Mouse (Mus musculus): Measurements from ENCODE around the gene Cars. TPM values are rescaled to one million over a fixed set of nuclear protein-coding genes. Genes with fewer than 3 reads are reported as not detected.
"Not testable (repeated sequence)": the region's sequence is repeated elsewhere in the genome, so short reads cannot be mapped to it uniquely, and the experiment has no call there.

The Cars gene
- polyA plus RNA-seq, 1 experiment from 2014 or later, result 64.4 TPM

- Histone ChIP-seq H3K4me1 (ENCODE audit: control insufficient read depth, insufficient read depth, low read length) (peaks cover 21% of the 10 kb centered on the region), H3K27me3 (ENCODE audit: control insufficient read depth, insufficient read depth, low read length) (no peaks in the 10 kb centered on the region), H3K9me3 (ENCODE audit: control insufficient read depth, low read length) (no peaks in the 10 kb centered on the region), H3K27ac (ENCODE audit: low read depth, low read length) (no peak overlapping the region), H3K4me3 (ENCODE audit: low read length) (no peak overlapping the region), H3K36me3 (ENCODE audit: control insufficient read depth, insufficient read depth, low read length) (peaks cover 24% of the 10 kb centered on the region), H3K4me2 (replicated peaks; ENCODE audit: low read depth, low read length) (no peak overlapping the region), H3K9ac (ENCODE audit: low read depth, low read length) (no peak overlapping the region)
- ATAC-seq (ENCODE audit: low FRiP score, low TSS enrichment), result no peak
- WGBS, result 94% methylated on average over 2 of the region's 2 CpGs
These were observed 55.5 kb downstream of the Cars start for GRCm38 (mm10) chr7:143544368-143544767.

GRCm38 (mm10) chr7:143538671-143539070 is 61.2 kb downstream of the Cars start:
- Histone ChIP-seq H3K27me3 (ENCODE audit: control insufficient read depth, insufficient read depth, low read length) (no peaks in the 10 kb centered on the region), H3K27ac (ENCODE audit: low read depth, low read length) (no peak overlapping the region), H3K4me1 (ENCODE audit: control insufficient read depth, insufficient read depth, low read length) (no peaks in the 10 kb centered on the region), H3K4me2 (replicated peaks; ENCODE audit: low read depth, low read length) (no peak overlapping the region), H3K9ac (ENCODE audit: low read depth, low read length) (no peak overlapping the region), H3K4me3 (ENCODE audit: low read length) (no peak overlapping the region), H3K36me3 (ENCODE audit: control insufficient read depth, insufficient read depth, low read length) (peaks cover 73% of the 10 kb centered on the region), H3K9me3 (ENCODE audit: control insufficient read depth, low read length) (no peaks in the 10 kb centered on the region)
- ATAC-seq (ENCODE audit: low FRiP score, low TSS enrichment), result no peak
- 79% methylated on average over 1 of the region's 1 CpGs for WGBS

DNA sequence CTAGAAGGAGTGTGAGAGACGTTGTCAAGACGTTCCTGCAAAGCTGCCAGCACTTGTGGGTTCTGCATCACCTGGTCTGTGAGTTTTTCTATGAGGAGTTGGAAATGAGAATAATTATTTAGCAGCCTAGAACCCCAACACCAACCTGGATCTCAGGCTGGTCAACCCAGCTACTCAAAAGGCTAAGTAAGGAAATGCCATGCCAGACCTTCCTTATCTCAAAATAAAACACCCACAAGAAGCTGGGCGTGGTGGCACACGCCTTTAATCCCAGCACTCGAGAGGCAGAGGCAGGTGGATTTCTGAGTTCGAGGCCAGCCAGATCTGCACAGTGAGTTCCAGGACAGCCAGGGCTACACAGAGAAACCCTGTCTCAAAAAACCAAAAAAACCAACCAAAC is 61.7 kb downstream of the Cars start:
- H3K27me3 ChIP-seq (ENCODE audit: control insufficient read depth, insufficient read depth, low read length); ATAC-seq (ENCODE audit: low FRiP score, low TSS enrichment); H3K4me3 ChIP-seq (ENCODE audit: low read length); H3K9me3 ChIP-seq (ENCODE audit: control insufficient read depth, low read length); H3K27ac ChIP-seq (ENCODE audit: low read depth, low read length); H3K4me2 ChIP-seq (replicated peaks; ENCODE audit: low read depth, low read length); H3K4me1 ChIP-seq (ENCODE audit: control insufficient read depth, insufficient read depth, low read length); H3K9ac ChIP-seq (ENCODE audit: low read depth, low read length): not testable (repeated sequence)
- H3K36me3 ChIP-seq (ENCODE audit: control insufficient read depth, insufficient read depth, low read length), result peaks cover 77% of the 10 kb centered on the region
- WGBS, result 93% methylated on average over 6 of the region's 6 CpGs

GRCm38 (mm10) chr7:143536251-143536650 is 63.6 kb downstream of the Cars start:
- no peak for ATAC-seq (ENCODE audit: low FRiP score, low TSS enrichment)

DNA sequence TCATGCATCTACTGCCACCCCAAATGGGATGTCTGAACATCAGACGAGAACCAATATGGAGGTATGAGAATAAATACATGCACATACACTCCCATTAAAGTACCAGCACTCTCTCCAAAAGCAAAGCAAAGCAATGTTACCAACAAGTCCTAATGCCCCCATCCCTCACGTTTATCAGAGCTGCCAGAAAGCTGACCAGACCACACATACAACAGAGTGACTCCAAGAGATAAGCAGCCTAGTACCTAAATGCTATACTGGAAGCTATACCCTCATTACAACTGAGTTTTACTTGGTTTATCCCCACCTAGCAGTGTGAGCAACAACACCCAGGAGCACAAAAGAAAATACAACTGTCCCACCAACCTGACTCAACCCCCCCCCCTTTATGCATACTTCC is 66.6 kb downstream of the Cars start:
- WGBS, result 86% methylated on average over 2 of the region's 2 CpGs

More at GRCm38 (mm10) chr7:143536251-143536650, 63.6 kb downstream of the Cars start:
- H3K4me3 ChIP-seq (ENCODE audit: low read length), result no peak overlapping the region
- no peak overlapping the region for H3K9ac ChIP-seq (ENCODE audit: low read depth, low read length)
- H3K27me3 ChIP-seq (ENCODE audit: control insufficient read depth, insufficient read depth, low read length), result no peaks in the 10 kb centered on the region
- peaks cover 92% of the 10 kb centered on the region for H3K36me3 ChIP-seq (ENCODE audit: control insufficient read depth, insufficient read depth, low read length)
- no peaks in the 10 kb centered on the region for H3K9me3 ChIP-seq (ENCODE audit: control insufficient read depth, low read length)
- H3K4me1 ChIP-seq (ENCODE audit: control insufficient read depth, insufficient read depth, low read length), result no peaks in the 10 kb centered on the region
- WGBS, result 87% methylated on average over 3 of the region's 3 CpGs
- H3K27ac ChIP-seq (ENCODE audit: low read depth, low read length), result no peak overlapping the region
- H3K4me2 ChIP-seq (replicated peaks; ENCODE audit: low read depth, low read length), result no peak overlapping the region

DNA sequence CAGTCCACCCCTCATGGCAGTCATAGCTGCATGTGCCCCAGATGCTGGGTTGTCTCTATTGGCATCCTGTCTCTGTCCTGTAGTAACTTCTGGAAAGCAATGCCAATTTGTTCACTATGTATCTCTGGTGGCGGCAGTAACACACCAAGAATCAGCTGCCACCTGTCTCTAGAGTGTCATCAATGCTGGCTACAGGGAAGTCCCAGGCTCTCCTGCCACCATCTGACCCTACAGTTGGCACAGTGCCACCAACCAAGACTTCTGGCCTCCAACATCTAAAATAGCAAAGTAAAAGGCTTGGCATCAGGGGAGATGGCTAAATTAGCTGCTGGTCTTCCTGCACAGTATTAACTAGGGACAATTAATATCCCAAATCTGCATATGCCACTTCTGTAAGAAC is 67.5 kb downstream of the Cars start:
- 92% methylated on average over 1 of the region's 1 CpGs for WGBS
- no peak for ATAC-seq (ENCODE audit: low FRiP score, low TSS enrichment)
- H3K4me2 ChIP-seq (replicated peaks; ENCODE audit: low read depth, low read length), result no peak overlapping the region
- H3K4me3 ChIP-seq (ENCODE audit: low read length), result no peak overlapping the region
- no peaks in the 10 kb centered on the region for H3K27me3 ChIP-seq (ENCODE audit: control insufficient read depth, insufficient read depth, low read length)
- H3K9me3 ChIP-seq (ENCODE audit: control insufficient read depth, low read length), result no peaks in the 10 kb centered on the region
- H3K4me1 ChIP-seq (ENCODE audit: control insufficient read depth, insufficient read depth, low read length), result no peaks in the 10 kb centered on the region
- no peak overlapping the region for H3K27ac ChIP-seq (ENCODE audit: low read depth, low read length)
- H3K36me3 ChIP-seq (ENCODE audit: control insufficient read depth, insufficient read depth, low read length), result peaks cover 100% of the 10 kb centered on the region
- H3K9ac ChIP-seq (ENCODE audit: low read depth, low read length), result no peak overlapping the region

More for the DNA sequence above, 66.6 kb downstream of the Cars start:
- Histone ChIP-seq H3K36me3 (ENCODE audit: control insufficient read depth, insufficient read depth, low read length) (peaks cover 100% of the 10 kb centered on the region), H3K4me1 (ENCODE audit: control insufficient read depth, insufficient read depth, low read length) (no peaks in the 10 kb centered on the region), H3K27ac (ENCODE audit: low read depth, low read length) (no peak overlapping the region), H3K27me3 (ENCODE audit: control insufficient read depth, insufficient read depth, low read length) (no peaks in the 10 kb centered on the region), H3K9me3 (ENCODE audit: control insufficient read depth, low read length) (no peaks in the 10 kb centered on the region), H3K4me3 (ENCODE audit: low read length) (no peak overlapping the region), H3K9ac (ENCODE audit: low read depth, low read length) (no peak overlapping the region), H3K4me2 (replicated peaks; ENCODE audit: low read depth, low read length) (no peak overlapping the region)
- no peak for ATAC-seq (ENCODE audit: low FRiP score, low TSS enrichment)

GRCm38 (mm10) chr7:143519333-143519732 is 80.6 kb downstream of the Cars start:
- Histone ChIP-seq H3K4me2 (replicated peaks; ENCODE audit: low read depth, low read length) (no peak overlapping the region), H3K4me3 (ENCODE audit: low read length) (no peak overlapping the region), H3K4me1 (ENCODE audit: control insufficient read depth, insufficient read depth, low read length) (no peaks in the 10 kb centered on the region), H3K9ac (ENCODE audit: low read depth, low read length) (no peak overlapping the region), H3K9me3 (ENCODE audit: control insufficient read depth, low read length) (no peaks in the 10 kb centered on the region), H3K36me3 (ENCODE audit: control insufficient read depth, insufficient read depth, low read length) (peaks cover 93% of the 10 kb centered on the region), H3K27ac (ENCODE audit: low read depth, low read length) (no peak overlapping the region), H3K27me3 (ENCODE audit: control insufficient read depth, insufficient read depth, low read length) (no peaks in the 10 kb centered on the region)
- WGBS, result 68% methylated on average over 4 of the region's 4 CpGs
- no peak for ATAC-seq (ENCODE audit: low FRiP score, low TSS enrichment)

DNA sequence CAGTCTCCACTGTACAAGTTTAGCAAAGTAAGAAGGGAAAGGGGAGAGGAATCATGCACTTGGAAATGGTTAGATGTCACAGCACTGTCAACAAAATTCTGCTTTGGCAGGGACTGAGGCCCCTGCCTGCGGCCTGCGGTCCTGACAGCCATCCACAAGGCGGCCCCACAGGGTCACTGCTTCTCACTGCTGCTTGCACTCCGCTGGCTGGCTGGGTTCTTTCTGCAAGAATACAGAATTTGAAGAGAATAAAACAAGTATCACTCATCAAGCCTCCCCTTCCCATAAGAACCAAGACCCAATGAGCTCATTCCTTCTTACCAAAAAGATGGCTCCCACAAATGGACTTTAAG is 85.5 kb downstream of the Cars start:
- Histone ChIP-seq H3K4me1 (ENCODE audit: control insufficient read depth, insufficient read depth, low read length) (no peaks in the 10 kb centered on the region), H3K36me3 (ENCODE audit: control insufficient read depth, insufficient read depth, low read length) (peaks cover 64% of the 10 kb centered on the region), H3K4me2 (replicated peaks; ENCODE audit: low read depth, low read length) (no peak overlapping the region), H3K4me3 (ENCODE audit: low read length) (no peak overlapping the region), H3K9me3 (ENCODE audit: control insufficient read depth, low read length) (no peaks in the 10 kb centered on the region), H3K27me3 (ENCODE audit: control insufficient read depth, insufficient read depth, low read length) (no peaks in the 10 kb centered on the region), H3K27ac (ENCODE audit: low read depth, low read length) (no peak overlapping the region), H3K9ac (ENCODE audit: low read depth, low read length) (no peak overlapping the region)
- no peak for ATAC-seq (ENCODE audit: low FRiP score, low TSS enrichment)
- WGBS, result 96% methylated on average over 4 of the region's 4 CpGs

DNA sequence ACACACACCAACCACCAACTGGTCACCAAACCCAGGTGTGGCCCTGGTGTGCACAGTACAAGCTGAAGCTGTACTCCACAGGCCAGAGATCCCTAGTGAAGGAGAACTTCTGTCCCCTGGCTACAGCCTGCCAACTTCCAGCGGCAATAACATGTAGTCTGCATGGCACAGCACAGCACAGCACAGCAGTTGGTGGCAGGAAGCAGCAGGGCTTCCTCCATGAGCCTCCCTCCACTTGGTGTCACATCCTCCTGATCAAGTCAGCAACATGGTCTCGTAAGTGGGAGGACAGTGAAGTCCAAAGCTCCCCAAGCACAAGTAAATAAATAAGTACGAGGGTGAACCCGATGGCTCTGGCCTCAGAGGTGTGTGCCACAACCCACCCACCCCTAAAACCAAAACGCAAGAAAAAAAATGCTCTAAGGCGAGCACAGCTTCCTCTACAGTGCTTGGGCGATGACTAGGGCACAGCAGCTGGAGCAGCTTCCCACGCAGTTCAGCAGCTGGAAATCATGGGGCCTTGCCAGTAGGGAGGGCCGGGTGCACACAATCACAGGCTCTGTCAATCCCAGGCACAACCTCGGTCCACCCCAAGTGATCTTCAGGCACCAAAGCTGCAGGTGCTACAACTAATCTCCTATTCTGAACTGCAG is 86.0 kb downstream of the Cars start:
- H3K4me1 ChIP-seq (ENCODE audit: control insufficient read depth, insufficient read depth, low read length), result no peaks in the 10 kb centered on the region
- no peaks in the 10 kb centered on the region for H3K9me3 ChIP-seq (ENCODE audit: control insufficient read depth, low read length)
- no peak overlapping the region for H3K4me2 ChIP-seq (replicated peaks; ENCODE audit: low read depth, low read length)
- peaks cover 59% of the 10 kb centered on the region for H3K36me3 ChIP-seq (ENCODE audit: control insufficient read depth, insufficient read depth, low read length)
- 91% methylated on average over 10 of the region's 10 CpGs for WGBS
- H3K9ac ChIP-seq (ENCODE audit: low read depth, low read length), result no peak overlapping the region
- no peak for ATAC-seq (ENCODE audit: low FRiP score, low TSS enrichment)
- no peak overlapping the region for H3K27ac ChIP-seq (ENCODE audit: low read depth, low read length)
- H3K27me3 ChIP-seq (ENCODE audit: control insufficient read depth, insufficient read depth, low read length), result no peaks in the 10 kb centered on the region
- no peak overlapping the region for H3K4me3 ChIP-seq (ENCODE audit: low read length)

All from kidney, embryonic 14.5 days (tissue).